Mouse (Mus musculus) 3134 (cell line): ENCODE data around the gene Glis1.
A peak's percentile ranks its signal among the peaks of the same experiment; 100 is the strongest.
"Not testable (repeated sequence)": the region's sequence is repeated elsewhere in the genome, so short reads cannot be mapped to it uniquely, and the experiment has no call there.

Source experiments
- DNase-seq: peaks from one replicate; pipeline ENCODE4 v3.0.0-alpha.2; 2011; ENCODE audit warnings: low spot score; ENCODE audit not compliant: insufficient read length; ENCODE audit errors: extremely low read depth

Gene Glis1

DNA sequence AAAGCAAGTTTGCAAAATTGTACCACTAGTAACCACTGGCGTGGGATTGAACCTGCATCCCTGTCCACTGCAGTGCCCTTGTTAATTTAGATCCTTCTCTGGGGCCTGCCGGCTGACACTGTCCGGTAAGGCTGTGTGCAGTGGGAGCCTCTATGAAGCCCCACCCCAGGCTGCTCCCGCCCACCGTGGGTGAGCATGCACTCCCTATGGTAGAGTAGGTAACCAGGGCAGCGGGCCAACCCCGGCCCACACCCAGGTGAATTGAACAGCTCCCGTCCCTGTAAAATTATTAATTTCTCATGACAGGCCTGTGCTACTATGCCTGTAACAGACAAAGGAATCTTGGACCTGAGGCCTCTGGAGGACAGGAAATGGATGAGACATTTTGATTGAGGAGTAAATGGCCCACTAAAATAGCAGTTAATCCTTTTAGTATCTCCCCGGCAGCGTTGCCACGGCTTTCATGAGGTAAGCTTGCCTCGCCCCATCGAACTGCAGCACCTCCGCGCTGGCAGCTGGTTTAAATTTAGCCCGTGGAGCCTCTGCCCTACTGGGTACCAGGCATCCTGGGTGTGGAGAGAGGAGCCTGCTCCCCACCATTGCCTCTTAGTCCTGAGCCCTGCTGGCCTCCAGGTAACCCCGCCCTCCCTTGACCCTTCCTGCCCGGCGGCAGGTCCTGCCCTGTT, 136.1 kb downstream of the Glis1 start:
- DNase-seq = no peak

DNA sequence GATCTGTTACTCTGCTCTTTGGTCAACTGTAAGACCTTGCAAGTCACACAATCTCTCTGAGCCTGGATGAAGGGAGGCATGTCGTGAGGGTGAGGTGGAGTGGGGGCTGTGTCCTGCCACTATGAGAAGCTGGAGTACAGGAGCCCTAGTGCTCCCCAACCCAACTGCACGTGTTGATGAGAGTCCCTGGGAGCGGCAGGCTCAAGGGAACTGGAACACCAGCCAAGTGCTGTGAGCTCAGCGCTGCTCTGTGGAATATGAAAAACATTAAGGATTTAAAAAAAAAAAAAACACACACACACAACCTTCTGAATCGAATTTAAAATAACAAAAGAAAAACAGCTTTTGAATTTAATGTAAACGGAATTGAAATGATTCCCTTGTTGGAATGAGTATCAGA, 141.4 kb downstream of the Glis1 start:
- no peak for DNase-seq

GRCm38 (mm10) chr4:107576742-107577141, 142.4 kb downstream of the Glis1 start:
- no peak for DNase-seq

- no peak for DNase-seq
These were observed 142.9 kb downstream of the Glis1 start for GRCm38 (mm10) chr4:107577146-107577839.

GRCm38 (mm10) chr4:107580883-107581282, 146.5 kb downstream of the Glis1 start:
- no peak for DNase-seq

DNA sequence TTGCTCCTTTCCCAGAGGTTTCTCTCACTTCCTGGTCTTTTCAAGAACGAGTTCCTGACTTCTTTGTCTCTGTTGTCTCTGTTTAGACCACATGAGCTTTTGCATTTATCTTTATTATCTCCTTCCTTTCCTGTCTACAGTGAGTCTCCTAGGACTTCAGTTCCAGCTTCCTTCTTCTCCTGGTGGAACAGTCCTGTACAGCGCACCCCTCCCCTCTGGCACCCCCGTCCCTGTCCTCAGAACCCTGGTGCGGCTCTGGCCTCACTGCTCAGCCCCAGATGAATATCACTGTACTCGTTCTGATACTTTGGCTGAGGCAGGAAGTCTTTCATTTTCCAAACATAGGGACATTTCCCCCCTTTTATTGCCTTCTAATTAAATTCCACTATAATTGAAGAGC, 152.0 kb downstream of the Glis1 start:
- DNase-seq = no peak

DNA sequence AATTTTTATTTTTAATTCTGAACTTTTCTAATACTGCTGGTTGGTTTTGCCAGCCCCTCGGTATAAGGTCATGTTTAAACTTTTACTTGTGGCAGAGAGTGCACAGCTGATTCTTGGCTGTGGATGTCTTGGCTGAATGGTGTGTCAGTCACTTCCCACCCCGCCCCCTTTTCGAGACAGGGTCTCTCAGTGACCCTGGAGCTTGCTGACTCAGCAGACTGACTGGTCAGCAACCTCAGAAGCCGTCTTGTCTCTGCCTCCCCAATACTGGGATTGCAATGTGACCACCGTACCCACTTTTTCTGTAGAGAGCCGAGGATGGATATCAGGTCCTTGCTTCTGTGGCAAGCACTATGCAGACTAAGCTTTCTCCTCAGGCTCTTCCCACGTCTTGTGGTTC, 154.2 kb downstream of the Glis1 start:
- no peak for DNase-seq

- no peak for DNase-seq
These were observed 154.7 kb downstream of the Glis1 start for GRCm38 (mm10) chr4:107589046-107589445.

GRCm38 (mm10) chr4:107590805-107591534, 156.6 kb downstream of the Glis1 start:
- DNase-seq = no peak

GRCm38 (mm10) chr4:107593426-107593825, 159.0 kb downstream of the Glis1 start:
- no peak for DNase-seq

GRCm38 (mm10) chr4:107597226-107597897, 163.0 kb downstream of the Glis1 start:
- no peak for DNase-seq

GRCm38 (mm10) chr4:107597898-107598580, 163.6 kb downstream of the Glis1 start:
- no peak for DNase-seq

- DNase-seq = not testable (repeated sequence)
These were observed 164.2 kb downstream of the Glis1 start for GRCm38 (mm10) chr4:107598581-107598958.

DNA sequence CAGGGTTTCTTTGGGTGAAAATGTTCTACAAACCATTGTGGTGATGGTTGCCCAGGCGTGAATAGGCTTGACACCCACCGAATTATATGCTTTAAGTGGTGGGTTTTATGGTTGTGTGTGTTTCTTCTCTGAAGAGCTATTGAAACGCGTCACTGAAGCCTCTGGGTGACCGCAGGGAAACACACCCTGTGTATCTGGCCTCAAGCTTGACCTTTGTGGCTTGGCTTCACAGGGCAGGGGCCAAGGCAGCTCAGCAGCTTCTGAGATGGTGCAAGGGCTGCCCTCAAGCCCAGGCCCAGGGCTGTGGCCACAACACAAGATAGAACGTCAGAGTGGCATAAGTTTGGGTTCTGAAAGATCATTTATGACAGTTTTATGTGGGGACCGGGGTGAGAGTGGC, 167.9 kb downstream of the Glis1 start:
- peak; percentile 57 for DNase-seq

- peak; percentile 60 for DNase-seq
These were observed 168.4 kb downstream of the Glis1 start for GRCm38 (mm10) chr4:107602787-107603186.

GRCm38 (mm10) chr4:107603208-107603607, 168.8 kb downstream of the Glis1 start:
- no peak for DNase-seq

DNA sequence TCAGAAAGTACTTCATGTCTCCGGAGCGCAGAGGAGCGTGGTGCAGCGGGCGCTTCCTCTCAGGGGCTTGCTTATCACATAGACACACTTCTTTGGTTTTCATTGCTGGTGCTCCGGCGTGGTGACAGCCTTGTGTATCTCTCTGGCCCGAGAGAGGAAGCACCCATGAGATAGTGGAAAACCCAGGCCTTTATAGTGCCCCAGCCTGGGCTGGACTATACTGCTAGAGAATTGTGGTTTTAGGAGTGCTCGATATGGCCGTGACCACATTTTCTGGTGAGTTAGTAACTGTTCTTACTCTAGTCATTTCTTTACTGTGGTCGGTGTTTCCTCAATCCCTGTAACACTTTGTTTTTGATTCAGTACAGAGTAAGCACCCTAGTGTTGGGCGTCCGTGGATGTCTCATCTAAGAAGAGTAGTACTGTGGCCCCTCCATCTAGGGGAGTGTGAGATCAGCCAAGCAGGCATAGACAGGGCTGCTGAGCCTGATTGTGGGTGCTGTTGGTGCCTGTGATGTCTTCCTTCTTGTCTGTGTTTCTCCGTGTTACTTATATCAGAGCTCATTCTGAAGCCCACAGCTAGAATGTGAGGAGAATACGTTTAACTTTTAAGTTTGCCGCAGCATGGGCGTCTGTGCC, 171.7 kb downstream of the Glis1 start:
- DNase-seq = no peak

- DNase-seq = no peak
These were observed 175.4 kb downstream of the Glis1 start for GRCm38 (mm10) chr4:107609775-107610174.

GRCm38 (mm10) chr4:107611888-107612650, 177.7 kb downstream of the Glis1 start:
- no peak for DNase-seq
